Mouse (Mus musculus): ENCODE measurements around the gene Gm572.
A peak's percentile ranks its signal among the peaks of the same experiment; 100 is the strongest.

The Gm572 gene

GRCm38 (mm10) chr4:148625756-148626622, 17.1 kb upstream of the Gm572 start:
- DNase-seq (ENCODE audit: low read depth, low spot score), result no peak

- peak; percentile 86 for DNase-seq (ENCODE audit: low read depth, low spot score)
These were observed 16.4 kb upstream of the Gm572 start, which contains the start of gene Tardbp for GRCm38 (mm10) chr4:148626623-148627185. Gene Tardbp, minus strand, starts transcription at chr4:148627019.

DNA sequence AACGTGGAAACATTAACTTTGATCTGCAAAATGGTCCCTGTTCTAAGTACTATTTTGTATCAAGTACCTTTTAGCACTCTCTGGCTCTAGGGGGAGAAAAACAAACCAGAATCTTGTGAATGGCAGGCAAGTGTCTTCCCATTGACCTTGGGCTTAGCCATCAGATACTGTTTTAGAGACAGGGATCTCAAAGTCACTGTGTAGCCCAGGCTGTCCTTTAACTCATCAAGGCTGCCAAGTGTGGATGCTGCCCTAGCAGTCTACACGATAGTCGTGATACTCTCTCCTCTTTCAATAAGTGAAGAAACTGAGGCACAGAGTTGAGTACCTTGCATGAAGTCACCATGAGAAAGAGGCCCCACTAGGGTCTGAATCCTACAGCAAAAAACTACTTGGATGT, 15.9 kb upstream of the Gm572 start:
- no peak for DNase-seq (ENCODE audit: low read depth, low spot score)

- no peak for DNase-seq (ENCODE audit: low read depth, low spot score)
These were observed 11.0 kb upstream of the Gm572 start for GRCm38 (mm10) chr4:148632013-148632692.

- DNase-seq (ENCODE audit: low read depth, low spot score), result no peak
These were observed 9.6 kb upstream of the Gm572 start for GRCm38 (mm10) chr4:148633395-148634061.

- DNase-seq (ENCODE audit: low read depth, low spot score), result no peak
These were observed 7.8 kb upstream of the Gm572 start for GRCm38 (mm10) chr4:148635309-148635708.

DNA sequence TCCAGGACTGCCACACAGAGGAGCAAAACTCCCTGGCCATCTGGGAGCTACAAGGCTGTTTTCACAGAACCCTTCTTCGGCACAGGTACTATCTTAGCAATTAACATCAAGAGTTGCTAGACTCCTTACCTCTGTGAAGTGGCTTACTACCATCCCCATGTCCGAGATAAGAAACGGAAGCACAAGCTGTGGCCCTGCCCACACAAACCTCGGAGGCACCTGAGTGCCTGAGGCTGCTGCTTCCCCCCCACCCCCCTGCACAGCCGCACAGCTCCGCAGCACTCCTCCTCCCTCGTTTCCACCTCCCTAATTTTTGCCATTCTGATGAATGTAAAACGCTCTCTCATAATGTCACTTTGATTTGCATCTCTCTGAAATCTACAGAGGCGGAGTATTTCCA, 4.8 kb upstream of the Gm572 start:
- no peak for DNase-seq (ENCODE audit: low read depth, low spot score)

GRCm38 (mm10) chr4:148639455-148639854, 3.7 kb upstream of the Gm572 start:
- DNase-seq (ENCODE audit: low read depth, low spot score), result no peak

DNA sequence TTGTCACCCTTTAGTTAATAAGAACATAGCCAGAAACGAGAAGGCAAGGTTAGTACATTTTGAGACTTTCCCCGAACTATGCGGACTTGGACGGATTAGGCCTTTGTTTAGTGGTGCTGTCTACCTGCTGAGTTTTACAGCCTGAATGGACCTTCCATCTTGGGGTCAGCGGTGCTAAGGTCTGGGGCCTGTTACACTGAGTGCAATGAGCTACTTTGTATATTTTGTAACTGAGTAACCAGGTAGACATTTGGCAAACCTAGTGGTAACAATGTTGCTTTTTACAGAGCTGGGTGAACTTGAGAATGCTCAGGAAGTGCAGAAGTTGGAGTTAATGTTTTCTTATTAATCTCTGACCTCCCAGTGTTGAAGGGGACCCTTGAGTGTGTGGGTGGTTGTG, 2.0 kb upstream of the Gm572 start:
- DNase-seq (ENCODE audit: low read depth, low spot score), result no peak

GRCm38 (mm10) chr4:148644157-148644511, 1.0 kb downstream of the Gm572 start:
- DNase-seq (ENCODE audit: low read depth, low spot score), result no peak

- DNase-seq (ENCODE audit: low read depth, low spot score), result no peak
These were observed 1.8 kb downstream of the Gm572 start for GRCm38 (mm10) chr4:148644926-148645325.

DNA sequence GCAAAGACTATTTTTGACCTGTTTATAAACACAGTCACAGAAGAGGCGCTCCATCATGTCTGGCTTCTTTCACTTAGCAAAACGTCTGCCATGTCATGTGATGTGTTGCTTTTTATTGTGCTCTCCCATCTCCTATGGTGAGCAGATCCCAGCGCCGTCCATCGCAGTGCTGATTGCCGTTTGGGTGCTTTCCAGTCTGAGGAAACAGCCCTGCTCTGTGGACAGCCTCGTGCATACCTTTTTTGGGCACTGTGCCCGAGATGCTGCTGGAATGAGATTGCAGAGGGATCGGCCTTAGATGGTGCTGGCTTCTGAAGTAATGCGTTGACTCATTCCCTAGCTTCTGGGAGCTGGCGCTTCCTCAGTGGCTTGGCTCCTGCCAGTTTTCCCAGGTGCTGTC, 3.5 kb downstream of the Gm572 start:
- no peak for DNase-seq (ENCODE audit: low read depth, low spot score)

DNA sequence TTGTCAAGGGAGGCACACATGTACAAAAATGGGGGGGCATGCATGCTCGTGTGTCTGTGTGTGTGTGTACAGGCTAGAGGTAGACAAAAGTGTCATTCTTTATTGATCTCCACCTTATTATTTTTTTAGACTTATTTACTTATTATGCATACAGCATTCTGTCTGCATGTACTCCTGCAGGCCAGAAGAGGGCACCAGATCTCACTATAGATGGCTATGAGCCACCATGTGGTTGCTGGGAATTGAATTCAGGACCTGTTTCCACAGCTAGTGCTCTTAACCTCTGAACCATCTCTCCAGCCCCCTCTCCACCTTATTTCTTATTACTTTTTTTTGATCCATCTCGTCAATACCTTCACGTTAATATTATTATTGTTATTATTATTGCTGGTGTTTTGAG, 6.2 kb downstream of the Gm572 start:
- no peak for DNase-seq (ENCODE audit: low read depth, low spot score)

- no peak for DNase-seq (ENCODE audit: low read depth, low spot score)
These were observed 7.9 kb downstream of the Gm572 start for GRCm38 (mm10) chr4:148651045-148651444.

DNA sequence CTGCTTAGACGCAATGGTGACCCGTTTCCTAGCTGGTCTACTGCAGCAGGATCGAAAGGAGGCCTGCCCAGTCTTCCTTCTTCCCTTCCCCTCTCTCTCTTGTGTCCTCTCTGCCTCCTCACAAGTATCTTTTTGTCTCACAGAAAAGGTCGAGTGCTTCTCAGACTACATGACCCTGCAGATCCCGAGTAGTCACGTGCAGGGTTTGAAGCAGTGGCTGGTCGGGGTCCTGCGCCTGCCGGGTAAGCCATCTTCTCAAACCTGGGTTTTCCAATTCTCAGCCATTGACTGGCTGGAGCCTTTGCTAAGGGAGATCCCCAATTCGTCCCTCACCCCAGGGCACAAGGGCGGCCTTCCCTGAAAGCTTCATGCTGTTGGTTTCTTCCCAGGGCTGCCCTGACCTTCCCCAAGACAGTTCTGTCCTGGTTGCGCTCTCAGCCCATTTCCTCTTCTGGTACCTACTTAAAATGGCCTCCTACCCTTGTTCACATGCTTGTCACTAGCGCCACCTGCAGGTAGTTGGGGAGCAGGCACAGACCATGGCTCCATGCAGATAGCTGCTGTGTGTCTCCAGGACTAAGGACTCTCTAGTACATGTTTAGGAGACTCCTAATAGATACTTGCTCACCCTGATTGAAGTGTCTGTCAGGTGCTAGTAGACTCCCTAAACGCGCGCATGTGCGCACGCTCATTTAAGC, 11.7 kb downstream of the Gm572 start:
- DNase-seq (ENCODE audit: low read depth, low spot score), result no peak

DNA sequence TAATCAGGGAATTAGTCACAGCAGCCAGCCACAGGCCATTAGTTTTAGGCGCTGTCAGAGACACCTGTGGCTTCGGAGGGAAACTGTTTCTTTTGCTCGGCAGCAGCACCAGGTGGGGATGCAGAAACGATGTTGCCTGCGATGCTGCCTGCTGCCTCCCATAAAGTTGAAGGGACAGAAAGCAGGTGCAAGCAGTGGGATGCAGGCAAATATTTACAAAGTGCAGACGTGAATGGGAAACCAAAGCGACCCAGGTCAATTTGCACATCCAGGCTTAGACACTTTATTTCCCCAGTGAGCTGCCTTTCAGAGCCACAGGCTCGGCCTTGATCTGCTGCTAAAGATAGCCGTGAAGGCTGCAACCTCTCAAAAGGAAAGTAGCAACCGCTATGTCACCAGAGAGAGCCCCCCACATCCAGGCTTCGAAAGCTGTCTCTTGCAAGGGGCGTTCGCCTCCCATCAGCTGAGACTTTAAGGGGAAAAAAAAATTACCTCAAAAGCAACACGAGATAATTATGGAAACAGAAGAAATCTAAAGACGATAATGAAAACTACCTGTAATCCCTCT, 13.7 kb downstream of the Gm572 start:
- no peak for DNase-seq (ENCODE audit: low read depth, low spot score)

- no peak for DNase-seq (ENCODE audit: low read depth, low spot score)
These were observed 14.7 kb downstream of the Gm572 start for GRCm38 (mm10) chr4:148657776-148658175.

GRCm38 (mm10) chr4:148660174-148660573, 17.1 kb downstream of the Gm572 start:
- DNase-seq (ENCODE audit: low read depth, low spot score), result no peak

DNA sequence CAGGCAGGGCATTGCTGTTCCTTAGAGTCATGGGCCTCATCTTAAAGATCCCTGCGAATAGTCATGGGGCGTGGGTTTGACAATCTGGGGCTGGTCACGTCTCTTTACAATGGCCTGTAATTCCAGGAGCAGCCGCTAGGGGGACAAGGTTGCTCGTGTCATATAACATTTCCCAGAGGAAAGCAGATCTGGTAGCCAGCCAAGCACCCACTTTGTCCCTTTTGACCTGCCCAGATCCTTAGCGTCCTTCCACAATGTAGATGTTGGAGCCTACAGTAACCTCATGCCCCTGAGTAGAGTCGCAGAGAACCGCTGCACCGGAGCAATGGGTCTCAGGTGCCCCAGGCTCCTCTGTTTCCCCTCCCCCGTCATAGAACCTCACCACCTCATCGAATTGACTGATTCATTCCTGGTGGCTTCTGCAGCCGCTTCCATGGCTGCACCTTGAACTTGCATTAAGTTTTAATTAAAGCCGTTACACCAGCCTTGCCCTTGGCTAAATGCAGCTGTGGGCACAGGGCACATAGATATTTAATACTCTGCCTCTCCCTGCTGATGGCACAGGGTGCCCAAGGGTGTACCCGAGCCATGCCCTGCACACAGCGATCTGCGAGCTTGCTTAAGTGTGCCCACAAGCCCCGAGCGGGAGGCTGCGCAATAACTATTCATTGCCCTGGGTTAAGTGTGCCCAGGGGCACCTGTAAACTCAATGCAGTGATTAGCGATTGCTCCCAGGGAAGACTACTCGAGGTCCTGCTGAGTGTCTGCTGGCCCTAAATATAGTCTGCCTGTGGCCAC, 19.2 kb downstream of the Gm572 start:
- peak; percentile 46 for DNase-seq (ENCODE audit: low read depth, low spot score)

GRCm38 (mm10) chr4:148663326-148663725, 20.2 kb downstream of the Gm572 start:
- DNase-seq (ENCODE audit: low read depth, low spot score), result no peak
